Mouse (Mus musculus) heart, embryonic 10.5 days (tissue): ENCODE measurements around the gene Psmd12. TPM values are rescaled to one million over a fixed set of nuclear protein-coding genes. Genes with fewer than 3 reads are reported as not detected.

ENCODE experiments used
- DNase-seq: peaks from one replicate; pipeline ENCODE4 v3.0.0-alpha.2; 2017; ENCODE audit warnings: low spot score
- H3K27ac ChIP-seq: fragments of 300-500 bp; sonication (generic); 2 replicates; pipeline ENCODE4 v1.5.1; 2016; ENCODE audit warnings: mild to moderate bottlenecking
- H3K27me3 ChIP-seq: fragments of 300-500 bp; sonication (generic); 2 replicates; pipeline ENCODE4 v1.6.1; 2016; ENCODE audit warnings: mild to moderate bottlenecking; ENCODE audit not compliant: poor library complexity, insufficient read depth, severe bottlenecking
- H3K36me3 ChIP-seq: fragments of 300-500 bp; sonication (generic); 2 replicates; pipeline ENCODE4 v1.6.1; 2016; ENCODE audit warnings: mild to moderate bottlenecking, moderate library complexity
- H3K4me1 ChIP-seq: fragments of 300-500 bp; sonication (generic); 2 replicates; pipeline ENCODE4 v1.6.1; 2016; ENCODE audit warnings: mild to moderate bottlenecking
- H3K4me3 ChIP-seq: fragments of 300-500 bp; sonication (generic); 2 replicates; pipeline ENCODE4 v1.5.1; 2016; ENCODE audit warnings: mild to moderate bottlenecking, moderate library complexity
- H3K9me3 ChIP-seq: fragments of 300-500 bp; sonication (generic); 2 replicates; pipeline ENCODE4 v1.6.1; 2016; ENCODE audit warnings: mild to moderate bottlenecking, moderate library complexity
- WGBS: fragments of 180-500 bp; shearing (Covaris S2); methylation state at CpG from one replicate; pipeline ENCODE4 v1.1.7; 2016; 5-methylcytosine and 5-hydroxymethylcytosine counted together
- polyA plus RNA-seq: library from polyadenylated mRNA; unstranded; fragments of >200 nt; fragmentation: Nextera tagmentation; extraction: Ambion mirVana; gene quantifications from 2 replicates; pipeline ENCODE4 v1.2.1, GENCODE M21; 2016

Gene Psmd12
- polyA plus RNA-seq, 1 experiment from 2014 or later: 223 TPM

- H3K9me3 ChIP-seq: no peaks in the 10 kb centered on the region
- H3K27ac ChIP-seq: no peak overlapping the region
- no peak for DNase-seq
- WGBS: 77% methylated on average over 1 of the region's 1 CpGs
- H3K27me3 ChIP-seq: no peaks in the 10 kb centered on the region
- H3K36me3 ChIP-seq: no peaks in the 10 kb centered on the region
- H3K4me1 ChIP-seq: peaks cover 18% of the 10 kb centered on the region
- H3K4me3 ChIP-seq: no peak overlapping the region
Observed at GRCm38 (mm10) chr11:107465969-107466368, 13.3 kb upstream of the Psmd12 start.

- H3K36me3 ChIP-seq: no peaks in the 10 kb centered on the region
- no peak for DNase-seq
- H3K9me3 ChIP-seq: no peaks in the 10 kb centered on the region
- peaks cover 22% of the 10 kb centered on the region for H3K4me1 ChIP-seq
- no peak overlapping the region for H3K4me3 ChIP-seq
- no peaks in the 10 kb centered on the region for H3K27me3 ChIP-seq
- 72% methylated on average over 6 of the region's 6 CpGs for WGBS
- H3K27ac ChIP-seq: no peak overlapping the region
Observed at GRCm38 (mm10) chr11:107466611-107467391, 12.5 kb upstream of the Psmd12 start.

GRCm38 (mm10) chr11:107468252-107469030, 10.8 kb upstream of the Psmd12 start:
- Histone ChIP-seq H3K27me3 (no peaks in the 10 kb centered on the region), H3K4me1 (peaks cover 22% of the 10 kb centered on the region), H3K4me3 (peak overlapping the region; percentile 85), H3K36me3 (no peaks in the 10 kb centered on the region), H3K9me3 (no peaks in the 10 kb centered on the region), H3K27ac (peak overlapping the region; percentile 92)
- peak; percentile 81 for DNase-seq
- WGBS: 17% methylated on average over 16 of the region's 16 CpGs

GRCm38 (mm10) chr11:107469031-107469522, 10.2 kb upstream of the Psmd12 start:
- peak; percentile 91 for DNase-seq
- under 1% methylated on average over 38 of the region's 38 CpGs for WGBS
- H3K9me3 ChIP-seq: no peaks in the 10 kb centered on the region
- H3K27ac ChIP-seq: peak overlapping the region; percentile 92
- peak overlapping the region; percentile 85 for H3K4me3 ChIP-seq
- H3K36me3 ChIP-seq: no peaks in the 10 kb centered on the region
- H3K27me3 ChIP-seq: no peaks in the 10 kb centered on the region
- H3K4me1 ChIP-seq: peaks cover 22% of the 10 kb centered on the region

- Histone ChIP-seq H3K27me3 (no peaks in the 10 kb centered on the region), H3K36me3 (no peaks in the 10 kb centered on the region), H3K27ac (peak overlapping the region; percentile 92), H3K4me1 (peaks cover 22% of the 10 kb centered on the region), H3K4me3 (peak overlapping the region; percentile 85), H3K9me3 (no peaks in the 10 kb centered on the region)
- peak; percentile 87 for DNase-seq
- under 1% methylated on average over 59 of the region's 59 CpGs for WGBS
Observed at GRCm38 (mm10) chr11:107469523-107470371, 9.5 kb upstream of the Psmd12 start.

GRCm38 (mm10) chr11:107470521-107471041, 8.7 kb upstream of the Psmd12 start, which contains the start of gene Pitpnc1:
Pitpnc1 (minus strand) TSS chr11:107470699.
- peak; percentile 93 for DNase-seq
- peak within 1 kb of the TSS; percentile 85 for H3K4me3 ChIP-seq
- peaks cover 22% of the 10 kb centered on the region for H3K4me1 ChIP-seq
- H3K27me3 ChIP-seq: no peaks in the 10 kb centered on the region
- peak within 1 kb of the TSS; percentile 92 for H3K27ac ChIP-seq
- under 1% methylated on average over 37 of the region's 37 CpGs for WGBS
- H3K36me3 ChIP-seq: no peaks in the 10 kb centered on the region
- no peaks in the 10 kb centered on the region for H3K9me3 ChIP-seq

GRCm38 (mm10) chr11:107471071-107471720, 8.1 kb upstream of the Psmd12 start:
- peak overlapping the region; percentile 92 for H3K27ac ChIP-seq
- DNase-seq: no peak
- no peaks in the 10 kb centered on the region for H3K9me3 ChIP-seq
- no peaks in the 10 kb centered on the region for H3K27me3 ChIP-seq
- H3K4me1 ChIP-seq: peaks cover 22% of the 10 kb centered on the region
- no peaks in the 10 kb centered on the region for H3K36me3 ChIP-seq
- 13% methylated on average over 11 of the region's 11 CpGs for WGBS
- H3K4me3 ChIP-seq: peak overlapping the region; percentile 85

GRCm38 (mm10) chr11:107472304-107472703, 7.0 kb upstream of the Psmd12 start:
- DNase-seq: no peak
- Histone ChIP-seq H3K9me3 (no peaks in the 10 kb centered on the region), H3K4me3 (no peak overlapping the region), H3K27me3 (no peaks in the 10 kb centered on the region), H3K4me1 (peaks cover 22% of the 10 kb centered on the region), H3K27ac (no peak overlapping the region), H3K36me3 (no peaks in the 10 kb centered on the region)
- 89% methylated on average over 3 of the region's 3 CpGs for WGBS

- no peaks in the 10 kb centered on the region for H3K27me3 ChIP-seq
- no peak for DNase-seq
- no peak overlapping the region for H3K4me3 ChIP-seq
- WGBS: 22% methylated on average over 8 of the region's 8 CpGs
- no peaks in the 10 kb centered on the region for H3K9me3 ChIP-seq
- H3K4me1 ChIP-seq: peaks cover 18% of the 10 kb centered on the region
- H3K36me3 ChIP-seq: no peaks in the 10 kb centered on the region
- no peak overlapping the region for H3K27ac ChIP-seq
Observed at GRCm38 (mm10) chr11:107473137-107473820, 6.0 kb upstream of the Psmd12 start.

- Histone ChIP-seq H3K36me3 (peaks cover 4% of the 10 kb centered on the region), H3K9me3 (no peaks in the 10 kb centered on the region), H3K4me1 (peaks cover 13% of the 10 kb centered on the region), H3K27me3 (no peaks in the 10 kb centered on the region), H3K4me3 (peak overlapping the region; percentile 93), H3K27ac (peak overlapping the region; percentile 97)
- no peak for DNase-seq
- WGBS: under 1% methylated on average over 10 of the region's 10 CpGs
Observed at GRCm38 (mm10) chr11:107479862-107480203, 549 bp downstream of the Psmd12 start.

GRCm38 (mm10) chr11:107484341-107484740, 5.1 kb downstream of the Psmd12 start:
- H3K27me3 ChIP-seq: no peaks in the 10 kb centered on the region
- 92% methylated on average over 3 of the region's 3 CpGs for WGBS
- no peak overlapping the region for H3K27ac ChIP-seq
- H3K36me3 ChIP-seq: peaks cover 47% of the 10 kb centered on the region
- no peak overlapping the region for H3K4me3 ChIP-seq
- no peak for DNase-seq
- H3K4me1 ChIP-seq: peaks cover 13% of the 10 kb centered on the region
- no peaks in the 10 kb centered on the region for H3K9me3 ChIP-seq
